Mouse (Mus musculus): Measurements from ENCODE around the gene Slc5a1. TPM values are rescaled to one million over a fixed set of nuclear protein-coding genes. Genes with fewer than 3 reads are reported as not detected.

Gene Slc5a1
- polyA plus RNA-seq, 1 experiment from 2014 or later: 0.10 TPM

Other genes with a start within 250 kb of the Slc5a1 start
- 8.7 and 14.7 TPM in 2 replicates for gene Prr14l, start 250.0 kb upstream of the Slc5a1 start, polyA plus RNA-seq (2015; fragmentation: Nextera tagmentation; extraction: Ambion mirVana)
- 27.4 and 31.6 TPM in 2 replicates for gene Depdc5, start 240.5 kb upstream of the Slc5a1 start, polyA plus RNA-seq (2015; fragmentation: Nextera tagmentation; extraction: Ambion mirVana)
- gene Ywhah, start 85.4 kb upstream of the Slc5a1 start, polyA plus RNA-seq (2015; fragmentation: Nextera tagmentation; extraction: Ambion mirVana): 878 and 976 TPM in 2 replicates
- gene Spon2, start 114.2 kb downstream of the Slc5a1 start, polyA plus RNA-seq (2015; fragmentation: Nextera tagmentation; extraction: Ambion mirVana): 3.1 and 3.3 TPM in 2 replicates
- gene Ctbp1, start 170.8 kb downstream of the Slc5a1 start, polyA plus RNA-seq (2015; fragmentation: Nextera tagmentation; extraction: Ambion mirVana): 441 and 480 TPM in 2 replicates
- 142 and 143 TPM in 2 replicates for gene Maea, start 231.3 kb downstream of the Slc5a1 start, polyA plus RNA-seq (2015; fragmentation: Nextera tagmentation; extraction: Ambion mirVana)